Mouse (Mus musculus) C2C12 (cell line): Measurements from ENCODE around the gene Oxsm. TPM values are rescaled to one million over a fixed set of nuclear protein-coding genes. Genes with fewer than 3 reads are reported as not detected.

Experiments used
- H3K27me3 ChIP-seq: one replicate; pipeline ENCODE4 v1.6.1; 2011; ENCODE audit not compliant: control insufficient read depth, insufficient read depth, insufficient read length
- H3K36me3 ChIP-seq: one replicate; pipeline ENCODE4 v1.6.1; 2011; ENCODE audit not compliant: control insufficient read depth, insufficient read depth
- H3K4me3 ChIP-seq: one replicate; pipeline ENCODE4 v1.5.1; 2011; ENCODE audit warnings: mild to moderate bottlenecking, control low read depth; ENCODE audit not compliant: poor library complexity, insufficient read depth, severe bottlenecking
- H3K79me2 ChIP-seq: one replicate; pipeline ENCODE4 v1.6.1; 2011; ENCODE audit not compliant: control insufficient read depth, insufficient read depth
- H3K79me3 ChIP-seq: one replicate; pipeline ENCODE4 v1.6.1; 2011; ENCODE audit warnings: low read depth, control low read depth
- H3ac ChIP-seq: one replicate; pipeline ENCODE3; 2011; ENCODE audit warnings: low read depth; ENCODE audit not compliant: control insufficient read depth, insufficient read length
- CEBPB ChIP-seq: IDR thresholded peaks from one replicate; pipeline ENCODE4 v1.6.1; 2011; ENCODE audit warnings: low read depth, mild to moderate bottlenecking, control low read depth, moderate library complexity
- CTCF ChIP-seq: IDR thresholded peaks from one replicate; pipeline ENCODE4 v1.5.1; 2011; ENCODE audit not compliant: control insufficient read depth, insufficient read depth, insufficient read length
- FOSL1 ChIP-seq: IDR thresholded peaks from one replicate; pipeline ENCODE4 v1.8.0; 2011; ENCODE audit warnings: mild to moderate bottlenecking, low read length; ENCODE audit not compliant: poor library complexity, insufficient read depth, severe bottlenecking
- MAX ChIP-seq: IDR thresholded peaks from one replicate; pipeline ENCODE4 v1.6.1; 2011; ENCODE audit warnings: mild to moderate bottlenecking, control low read depth
- MYOD1 ChIP-seq: IDR thresholded peaks from one replicate; pipeline ENCODE4 v1.6.1; 2011; ENCODE audit warnings: low read depth; ENCODE audit not compliant: control insufficient read depth, insufficient read length
- MYOG ChIP-seq: IDR thresholded peaks from one replicate; pipeline ENCODE4 v1.6.1; 2011; ENCODE audit not compliant: control insufficient read depth, insufficient read length; ENCODE audit errors: extremely low read depth
- USF1 ChIP-seq: IDR thresholded peaks from one replicate; pipeline ENCODE4 v1.6.1; 2011; ENCODE audit warnings: low read depth, mild to moderate bottlenecking, control low read depth, moderate library complexity
- long read RNA-seq, 2 experiments: library from polyadenylated mRNA; unstranded; transcript quantifications; one replicate each; pipeline ENCODE4 v2.0.0; 2019 to 2020
- polyA plus RNA-seq: library from polyadenylated mRNA; unstranded; fragments of >200 nt; fragmentation: generic; extraction: Trizol; gene quantifications from one replicate; pipeline ENCODE4 v1.2.1, GENCODE M21; 2012; ENCODE audit warnings: missing spikeins

Gene Oxsm
- 3.6 TPM for polyA plus RNA-seq
- long read RNA-seq, experiment 1, transcript Oxsm-203 (3 exons, 3,434 nt): major isoform, 6 of 8 reads
- long read RNA-seq, experiment 1, partial matches to known transcripts: 1 of 8 reads
- long read RNA-seq, experiment 1, other reads (novel, unspliced or antisense): 0 of 8 reads
- long read RNA-seq, experiment 2, partial matches to known transcripts: 0 of 3 reads
- long read RNA-seq, experiment 2, other reads (novel, unspliced or antisense): 0 of 3 reads

DNA sequence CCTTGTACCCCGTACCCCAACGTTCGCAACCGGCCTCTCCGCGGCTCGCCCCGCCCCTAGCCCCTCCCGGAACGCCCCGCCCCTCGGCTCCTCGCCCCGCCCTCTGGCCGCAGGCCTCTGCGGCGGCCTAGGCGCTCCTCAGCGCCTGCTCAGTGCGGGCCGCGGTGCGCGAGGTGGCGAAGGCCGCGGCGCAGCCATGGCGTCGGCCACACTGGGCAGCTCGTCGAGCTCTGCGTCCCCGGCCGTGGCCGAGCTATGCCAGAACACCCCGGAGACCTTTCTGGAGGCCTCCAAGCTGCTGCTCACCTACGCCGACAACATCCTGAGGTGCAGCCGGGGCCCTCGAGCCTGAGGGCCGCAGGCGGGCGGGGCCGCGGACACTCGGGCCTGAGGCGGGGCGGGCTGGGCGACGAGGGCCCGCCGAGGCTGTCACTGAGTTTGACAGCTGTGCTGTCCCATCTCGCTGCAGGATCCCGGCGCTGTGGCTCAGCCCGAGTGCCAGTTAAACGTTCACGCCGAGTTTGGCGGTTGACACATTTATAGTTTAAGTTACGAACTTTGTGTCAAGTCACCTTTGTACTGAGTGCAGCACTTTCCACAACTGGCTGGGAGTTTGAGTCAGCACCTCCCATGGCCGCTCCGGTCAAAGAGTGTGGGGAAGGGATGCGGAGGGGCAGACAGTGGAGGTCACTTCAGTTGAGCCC is at the start of gene Oxsm, which contains the start of gene Ngly1:
Gene Oxsm, minus strand, starts transcription at position 638 of the 704 bp plus-strand sequence.
Gene Ngly1, plus strand, starts transcription at position 110 of the 704 bp plus-strand sequence.
- no peaks in the 10 kb centered on the region for H3K27me3 ChIP-seq
- peak within 1 kb of the TSS; percentile 44 for H3K4me3 ChIP-seq
- peaks cover 2% of the 10 kb centered on the region for H3K79me3 ChIP-seq
- peak within 1 kb of the TSS; percentile 85 for H3ac ChIP-seq
- H3K36me3 ChIP-seq: no peaks in the 10 kb centered on the region
- no peak for TF ChIP-seq CEBPB
- no peak for TF ChIP-seq MYOD1
- no peak for TF ChIP-seq MAX
- TF ChIP-seq CTCF: no peak
- no peak for TF ChIP-seq FOSL1
- no peak for TF ChIP-seq MYOG
- no peak for TF ChIP-seq USF1
- H3K79me2 ChIP-seq: peaks cover 22% of the 10 kb centered on the region

DNA sequence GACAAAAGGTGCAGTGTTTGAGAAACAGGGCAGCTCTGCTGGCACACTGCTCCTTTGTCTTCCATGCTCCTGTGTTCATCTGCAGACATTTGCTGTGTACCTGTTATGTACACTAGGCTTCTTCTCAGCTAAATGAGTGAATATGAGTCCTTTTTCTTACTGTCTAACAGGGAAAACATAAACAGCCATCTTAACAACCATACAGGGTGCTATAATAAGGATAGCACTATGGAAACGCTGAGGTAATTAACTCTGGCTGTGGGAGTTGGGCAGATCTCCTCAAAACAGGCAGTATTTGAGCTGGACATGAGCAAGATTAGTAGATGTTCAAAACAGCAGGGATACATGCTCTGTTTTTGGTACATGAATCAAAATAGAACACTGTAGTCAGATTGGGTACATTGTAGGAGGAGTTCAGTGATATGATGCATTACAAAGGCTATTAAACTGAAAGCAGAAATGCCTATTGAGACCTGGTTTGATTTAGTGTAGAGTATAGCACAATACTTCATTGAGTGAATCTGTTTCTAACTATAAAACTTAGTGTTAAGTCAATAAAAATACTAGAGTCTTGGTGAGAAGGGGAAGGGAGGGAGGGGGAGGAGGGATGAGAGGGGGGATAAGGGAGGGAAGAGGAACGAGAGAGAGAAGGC is 47.3 kb upstream of the Oxsm start:
- Histone ChIP-seq H3ac (no peak overlapping the region), H3K36me3 (no peaks in the 10 kb centered on the region), H3K79me3 (no peaks in the 10 kb centered on the region), H3K79me2 (no peaks in the 10 kb centered on the region), H3K4me3 (no peak overlapping the region), H3K27me3 (no peaks in the 10 kb centered on the region)
- TF ChIP-seq USF1 (no peak), MYOD1 (no peak), FOSL1 (no peak), CEBPB (no peak), MYOG (no peak), MAX (no peak), CTCF (no peak)

DNA sequence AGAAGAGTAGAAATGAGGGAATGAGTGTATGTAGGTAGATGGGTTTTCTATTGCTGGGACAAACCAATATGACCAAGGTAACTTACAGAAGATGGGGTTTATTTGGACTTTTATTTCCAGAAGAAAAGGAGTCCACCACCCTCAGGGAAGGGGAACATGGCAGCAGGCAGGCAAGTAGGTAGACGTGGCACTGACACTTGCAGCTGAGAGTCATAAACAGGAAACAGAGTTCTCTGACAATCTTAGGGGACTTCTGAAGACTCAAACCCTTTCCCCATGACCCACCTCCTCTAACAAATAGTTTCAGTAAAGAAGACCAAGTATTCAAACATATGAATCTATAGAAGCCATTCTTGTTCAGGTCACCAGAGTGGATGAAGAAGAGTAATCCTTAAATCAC is 44.3 kb upstream of the Oxsm start:
- H3K79me3 ChIP-seq: no peaks in the 10 kb centered on the region
- H3K36me3 ChIP-seq: no peaks in the 10 kb centered on the region
- H3K27me3 ChIP-seq: no peaks in the 10 kb centered on the region
- no peak overlapping the region for H3ac ChIP-seq
- no peak overlapping the region for H3K4me3 ChIP-seq
- no peak for TF ChIP-seq CTCF
- TF ChIP-seq MYOG: no peak
- TF ChIP-seq MAX: no peak
- no peak for TF ChIP-seq USF1
- TF ChIP-seq MYOD1: no peak
- no peak for TF ChIP-seq FOSL1
- no peaks in the 10 kb centered on the region for H3K79me2 ChIP-seq

DNA sequence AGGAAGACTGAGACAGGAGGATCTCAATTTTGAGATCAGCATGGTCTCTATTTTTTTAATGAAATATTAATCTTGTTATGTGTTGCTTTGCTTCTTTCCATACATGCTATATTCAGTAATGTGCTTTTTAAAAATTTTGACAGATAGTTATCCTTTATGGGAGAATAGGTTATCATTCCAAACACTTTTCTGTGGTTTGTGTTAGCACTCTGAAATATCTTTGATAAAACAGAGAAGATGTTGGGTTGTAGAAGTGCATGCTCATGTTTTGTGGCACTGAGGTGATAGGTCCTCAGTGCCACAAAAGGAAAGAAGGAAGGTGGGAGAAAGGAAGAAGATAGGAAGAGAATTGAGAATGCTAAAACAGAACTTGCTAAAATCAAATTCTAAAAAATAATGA is 43.4 kb upstream of the Oxsm start:
- H3K79me3 ChIP-seq: no peaks in the 10 kb centered on the region
- no peaks in the 10 kb centered on the region for H3K79me2 ChIP-seq
- H3K27me3 ChIP-seq: no peaks in the 10 kb centered on the region
- TF ChIP-seq CTCF: no peak
- TF ChIP-seq MYOD1: no peak
- no peak for TF ChIP-seq USF1
- TF ChIP-seq MAX: no peak
- no peak for TF ChIP-seq CEBPB
- TF ChIP-seq FOSL1: no peak
- TF ChIP-seq MYOG: no peak
- H3K4me3 ChIP-seq: no peak overlapping the region
- no peaks in the 10 kb centered on the region for H3K36me3 ChIP-seq
- H3ac ChIP-seq: no peak overlapping the region

DNA sequence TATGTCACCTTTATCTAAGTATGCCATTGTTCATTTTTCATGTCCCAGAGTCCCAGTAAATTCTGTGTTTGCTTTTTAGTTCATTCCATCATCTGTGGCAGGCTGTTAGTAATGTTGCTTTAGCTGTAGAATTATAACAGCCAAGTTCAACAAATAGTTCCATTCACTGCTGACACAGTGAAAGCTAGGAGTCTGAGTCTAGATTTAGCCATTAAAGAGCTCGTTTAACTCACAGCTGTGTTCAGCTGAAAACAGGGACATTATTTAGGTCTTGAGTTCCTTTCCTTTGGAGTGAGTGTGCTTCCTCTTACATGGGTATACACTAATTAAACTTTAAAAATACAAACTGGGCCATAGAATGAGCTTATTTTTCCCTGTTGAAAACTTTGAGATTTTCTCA is 42.8 kb upstream of the Oxsm start:
- no peak overlapping the region for H3K4me3 ChIP-seq
- H3K79me2 ChIP-seq: no peaks in the 10 kb centered on the region
- no peak for TF ChIP-seq USF1
- no peak for TF ChIP-seq MYOD1
- H3ac ChIP-seq: no peak overlapping the region
- no peaks in the 10 kb centered on the region for H3K79me3 ChIP-seq
- no peaks in the 10 kb centered on the region for H3K36me3 ChIP-seq
- H3K27me3 ChIP-seq: no peaks in the 10 kb centered on the region

DNA sequence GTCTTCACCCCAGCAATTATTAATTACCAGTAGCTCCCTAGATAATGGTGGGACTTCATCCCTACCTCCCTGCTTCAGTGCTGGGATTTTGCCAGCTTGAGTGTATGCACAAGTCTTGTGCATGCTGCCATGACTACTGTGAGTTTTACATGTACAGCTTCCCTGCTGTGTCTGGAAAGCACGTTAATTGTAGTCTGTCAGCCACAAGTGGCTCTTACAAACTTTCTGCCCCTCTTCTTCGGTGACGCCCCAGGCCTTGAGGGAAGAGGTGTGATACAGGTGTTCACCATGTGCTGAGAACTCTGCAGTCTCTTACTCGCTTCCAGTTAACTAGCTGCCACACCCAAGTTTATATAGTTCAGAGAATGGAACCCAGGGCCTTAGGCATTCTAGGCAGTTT is 34.4 kb upstream of the Oxsm start:
- Histone ChIP-seq H3K27me3 (no peaks in the 10 kb centered on the region), H3K79me2 (no peaks in the 10 kb centered on the region), H3K4me3 (no peak overlapping the region), H3K36me3 (no peaks in the 10 kb centered on the region), H3ac (no peak overlapping the region), H3K79me3 (no peaks in the 10 kb centered on the region)
- no peak for TF ChIP-seq MYOG
- no peak for TF ChIP-seq FOSL1
- no peak for TF ChIP-seq MYOD1
- TF ChIP-seq CTCF: no peak
- TF ChIP-seq CEBPB: no peak
- TF ChIP-seq USF1: no peak
- TF ChIP-seq MAX: no peak
